Mouse (Mus musculus): Measurements from ENCODE around the gene Coq2. TPM values are rescaled to one million over a fixed set of nuclear protein-coding genes. Genes with fewer than 3 reads are reported as not detected.

Gene Coq2
- total RNA-seq (2015), result 20.9 and 21.0 TPM in 2 replicates
- total RNA-seq (2017), result 20.1 and 22.5 TPM in 2 replicates

- peak; percentile 86 for ATAC-seq (ENCODE audit: poor library complexity, severe bottlenecking)
Observed at GRCm38 (mm10) chr5:100674711-100675376, at the start of gene Coq2. Gene Coq2, minus strand, starts transcription at chr5:100675140.

GRCm38 (mm10) chr5:100719235-100720088, 44.5 kb upstream of the Coq2 start, which contains the start of gene Hpse:
Gene Hpse, minus strand, starts transcription at chr5:100719716.
- ATAC-seq (ENCODE audit: poor library complexity, severe bottlenecking), result peak; percentile 66

- peak; percentile 13; the same call in 1 of the 2 replicates for ATAC-seq (ENCODE audit: poor library complexity, severe bottlenecking)
Observed at GRCm38 (mm10) chr5:100716762-100717161, 41.8 kb upstream of the Coq2 start.

GRCm38 (mm10) chr5:100711219-100711618, 36.3 kb upstream of the Coq2 start:
- 0 out of 2 replicates have a peak, but pooled peaks have one; percentile 46 for ATAC-seq (ENCODE audit: poor library complexity, severe bottlenecking)

GRCm38 (mm10) chr5:100710012-100710411, 35.1 kb upstream of the Coq2 start:
- ATAC-seq (ENCODE audit: poor library complexity, severe bottlenecking), result no peak

- no peak for ATAC-seq (ENCODE audit: poor library complexity, severe bottlenecking)
Observed at GRCm38 (mm10) chr5:100709035-100709434, 34.1 kb upstream of the Coq2 start.

GRCm38 (mm10) chr5:100706675-100707074, 31.7 kb upstream of the Coq2 start:
- ATAC-seq (ENCODE audit: poor library complexity, severe bottlenecking), result no peak

- ATAC-seq (ENCODE audit: poor library complexity, severe bottlenecking), result no peak
Observed at GRCm38 (mm10) chr5:100704272-100704671, 29.3 kb upstream of the Coq2 start.

- ATAC-seq (ENCODE audit: poor library complexity, severe bottlenecking), result 0 out of 2 replicates have a peak, but pooled peaks have one; percentile 30
Observed at GRCm38 (mm10) chr5:100702325-100702724, 27.4 kb upstream of the Coq2 start.

GRCm38 (mm10) chr5:100700861-100701620, 26.1 kb upstream of the Coq2 start:
- ATAC-seq (ENCODE audit: poor library complexity, severe bottlenecking), result no peak

GRCm38 (mm10) chr5:100697886-100698285, 22.9 kb upstream of the Coq2 start:
- no peak for ATAC-seq (ENCODE audit: poor library complexity, severe bottlenecking)

- no peak for ATAC-seq (ENCODE audit: poor library complexity, severe bottlenecking)
Observed at GRCm38 (mm10) chr5:100697398-100697797, 22.5 kb upstream of the Coq2 start.

- ATAC-seq (ENCODE audit: poor library complexity, severe bottlenecking), result no peak
Observed at GRCm38 (mm10) chr5:100685631-100686030, 10.7 kb upstream of the Coq2 start.

GRCm38 (mm10) chr5:100680542-100680933, 5.6 kb upstream of the Coq2 start:
- no peak for ATAC-seq (ENCODE audit: poor library complexity, severe bottlenecking)

GRCm38 (mm10) chr5:100679911-100680541, 5.1 kb upstream of the Coq2 start:
- ATAC-seq (ENCODE audit: poor library complexity, severe bottlenecking), result no peak

GRCm38 (mm10) chr5:100673745-100674486, 1.0 kb downstream of the Coq2 start:
- ATAC-seq (ENCODE audit: poor library complexity, severe bottlenecking), result peak; percentile 90

- no peak for ATAC-seq (ENCODE audit: poor library complexity, severe bottlenecking)
Observed at GRCm38 (mm10) chr5:100672403-100672802, 2.5 kb downstream of the Coq2 start.

- ATAC-seq (ENCODE audit: poor library complexity, severe bottlenecking), result no peak
Observed at GRCm38 (mm10) chr5:100671897-100672296, 3.0 kb downstream of the Coq2 start.

- ATAC-seq (ENCODE audit: poor library complexity, severe bottlenecking), result peak; percentile 47
Observed at GRCm38 (mm10) chr5:100671398-100671797, 3.5 kb downstream of the Coq2 start.

GRCm38 (mm10) chr5:100666965-100667364, 8.0 kb downstream of the Coq2 start:
- ATAC-seq (ENCODE audit: poor library complexity, severe bottlenecking), result no peak
